Mouse (Mus musculus) cortical plate, adult 2 months (tissue): ENCODE measurements around the gene Dclre1a. TPM values are rescaled to one million over a fixed set of nuclear protein-coding genes. Genes with fewer than 3 reads are reported as not detected.

ENCODE experiments used
- H3K27ac ChIP-seq: fragments of 200-500 bp; 2 replicates; pipeline ENCODE4 v1.5.1; 2012; ENCODE audit warnings: low read length, control low read depth, inconsistent platforms; ENCODE audit not compliant: insufficient read depth
- H3K4me1 ChIP-seq: fragments of 200-500 bp; 2 replicates; pipeline ENCODE4 v1.6.1; 2011; ENCODE audit warnings: low read length; ENCODE audit not compliant: control insufficient read depth, insufficient read depth
- H3K4me3 ChIP-seq: fragments of 200-500 bp; 2 replicates; pipeline ENCODE4 v1.5.1; 2011; ENCODE audit warnings: mild to moderate bottlenecking, low read length, control low read depth; ENCODE audit not compliant: insufficient read depth
- CTCF ChIP-seq: fragments of 200-500 bp; IDR thresholded peaks from 2 replicates; pipeline ENCODE4 v1.5.1; 2011; ENCODE audit warnings: mild to moderate bottlenecking, control low read depth, low read length; ENCODE audit not compliant: insufficient read depth; ENCODE audit errors: extremely low read depth
- POLR2A ChIP-seq: fragments of 200-500 bp; IDR thresholded peaks from 2 replicates; pipeline ENCODE4 v1.6.1; 2011; ENCODE audit warnings: mild to moderate bottlenecking, low read length, control low read depth; ENCODE audit not compliant: insufficient read depth; ENCODE audit errors: extremely low read depth
- polyA plus RNA-seq: library from polyadenylated mRNA; depleted of rRNA; stranded (reverse); fragments of >200 nt; gene quantifications from 2 replicates; pipeline ENCODE4 v1.2.3, GENCODE M21; 2012

Gene Dclre1a
- polyA plus RNA-seq, 1 experiment = 7.1 TPM

DNA sequence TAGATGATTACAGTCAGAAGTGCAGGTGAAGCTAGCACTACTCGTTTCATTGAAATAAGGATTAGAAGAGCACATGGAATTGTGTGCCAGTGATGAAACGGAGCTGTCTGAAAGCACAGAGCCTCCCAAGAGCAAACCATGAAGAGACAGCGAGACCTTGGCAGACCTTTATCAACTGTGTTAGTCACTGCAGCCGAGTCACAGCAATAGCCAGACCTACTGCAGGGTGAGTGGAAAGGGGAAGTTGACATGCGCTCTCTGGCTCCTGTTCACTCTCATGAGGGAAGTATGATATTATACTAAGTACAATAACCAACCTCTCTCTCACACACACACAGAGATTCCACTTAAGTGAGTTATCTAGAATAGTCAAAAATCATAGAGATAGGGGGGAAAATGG lies 8.0 kb upstream of the Dclre1a start:
- Histone ChIP-seq H3K27ac (no peak overlapping the region), H3K4me1 (peaks cover 3% of the 10 kb centered on the region), H3K4me3 (no peak overlapping the region)
- no peak for TF ChIP-seq CTCF

DNA sequence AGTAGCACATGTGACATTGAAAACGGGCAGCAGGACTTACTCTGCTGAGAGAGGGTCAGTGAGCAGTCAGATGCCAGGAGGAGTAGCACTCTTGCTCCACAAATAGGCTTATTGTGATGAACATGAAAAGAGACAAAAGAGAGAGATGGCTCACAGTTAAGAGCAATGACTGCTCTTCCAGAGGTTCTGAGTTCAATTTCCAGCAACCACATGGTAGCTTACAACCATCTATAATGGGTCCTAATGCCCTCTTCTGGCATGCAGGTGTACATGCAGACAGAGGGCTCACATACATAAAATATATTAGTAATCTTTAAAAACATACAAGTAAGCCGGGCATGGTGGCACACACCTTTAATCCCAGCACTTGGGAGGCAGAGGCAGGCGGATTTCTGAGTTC lies 5.2 kb upstream of the Dclre1a start:
- TF ChIP-seq POLR2A (no peak), CTCF (no peak)
- Histone ChIP-seq H3K4me1 (peaks cover 3% of the 10 kb centered on the region), H3K27ac (no peak overlapping the region), H3K4me3 (no peak overlapping the region)

DNA sequence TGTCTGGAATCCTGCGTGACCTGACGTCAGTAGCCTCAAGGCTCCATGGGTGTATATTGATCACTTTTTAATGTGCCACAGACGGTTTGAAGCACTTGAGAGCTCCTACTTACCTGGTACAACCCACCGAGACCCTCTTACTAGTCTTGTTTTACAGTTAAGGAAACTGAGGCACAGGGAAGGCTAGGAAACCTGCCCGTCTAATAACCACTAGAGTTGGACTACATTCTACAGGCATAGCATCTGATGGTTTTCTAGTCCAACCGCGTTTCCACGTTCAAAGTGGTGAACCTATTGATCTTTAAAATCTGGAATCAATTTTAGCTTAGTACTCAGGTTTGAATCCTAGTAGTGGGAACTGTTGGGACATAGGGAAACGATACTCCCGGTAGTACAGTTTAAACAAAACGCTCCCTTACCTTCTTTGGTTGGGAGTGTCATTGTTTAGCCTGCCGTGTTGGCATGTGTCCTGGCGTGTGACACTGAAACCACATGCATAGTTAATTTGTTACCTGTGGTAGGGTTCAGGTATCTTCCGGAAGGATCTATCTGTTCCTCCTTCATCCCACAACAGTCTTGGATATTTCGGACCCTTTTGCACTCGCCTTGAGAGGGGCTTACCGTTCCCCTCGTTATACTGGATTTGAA lies 1.1 kb upstream of the Dclre1a start:
- peak overlapping the region; percentile 83 for H3K27ac ChIP-seq
- peak overlapping the region; percentile 98 for H3K4me3 ChIP-seq
- TF ChIP-seq POLR2A = no peak
- peaks cover 5% of the 10 kb centered on the region for H3K4me1 ChIP-seq

DNA sequence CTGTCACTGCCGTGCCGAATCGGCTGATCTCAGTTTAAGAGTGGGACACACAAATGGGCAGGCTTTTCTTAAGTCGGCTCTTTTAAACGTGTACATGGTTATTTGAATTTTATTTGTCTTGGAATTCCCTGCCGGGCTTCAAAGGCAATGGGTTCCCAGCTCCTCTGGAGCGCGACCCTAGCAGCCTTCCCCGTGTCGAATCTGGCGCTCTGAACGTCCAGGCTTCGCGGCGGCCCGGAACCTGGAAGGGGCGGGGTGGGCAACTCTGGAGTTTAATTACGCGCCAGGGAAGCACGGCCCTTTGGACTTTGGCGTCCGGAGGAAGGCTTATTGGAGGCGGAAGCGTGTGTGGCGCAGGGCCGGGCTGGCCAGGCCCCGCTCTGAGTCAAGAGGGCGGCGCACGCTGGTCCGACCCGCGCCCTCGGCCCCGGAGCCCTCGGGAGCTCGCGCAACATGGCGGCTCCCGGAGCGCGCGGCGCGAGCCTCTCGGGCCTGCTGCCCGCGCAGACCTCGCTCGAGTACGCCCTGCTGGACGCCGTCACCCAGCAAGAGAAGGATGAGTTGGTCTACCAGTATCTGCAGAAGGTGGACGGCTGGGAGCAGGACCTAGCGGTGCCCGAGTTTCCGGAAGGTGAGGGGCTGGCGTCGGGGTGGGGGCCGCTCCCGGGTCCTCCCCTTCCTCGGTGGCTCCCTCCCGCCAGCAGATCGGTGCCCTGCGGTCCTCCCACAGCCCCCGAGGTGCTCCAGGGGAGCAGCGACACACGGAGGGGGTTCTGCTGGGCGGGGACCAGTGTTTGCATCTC lies 409 bp upstream of the Dclre1a start, which contains the start of gene Nhlrc2:
TSS of gene Nhlrc2 (plus strand) at position 32 of the 803 bp plus-strand sequence.
- H3K4me1 ChIP-seq = peaks cover 5% of the 10 kb centered on the region
- peak within 1 kb of the TSS; percentile 98 for H3K4me3 ChIP-seq
- TF ChIP-seq POLR2A = 0 out of 2 replicates have a peak, but pooled peaks have one; percentile 6
- no peak for TF ChIP-seq CTCF
- peak within 1 kb of the TSS; percentile 83 for H3K27ac ChIP-seq

DNA sequence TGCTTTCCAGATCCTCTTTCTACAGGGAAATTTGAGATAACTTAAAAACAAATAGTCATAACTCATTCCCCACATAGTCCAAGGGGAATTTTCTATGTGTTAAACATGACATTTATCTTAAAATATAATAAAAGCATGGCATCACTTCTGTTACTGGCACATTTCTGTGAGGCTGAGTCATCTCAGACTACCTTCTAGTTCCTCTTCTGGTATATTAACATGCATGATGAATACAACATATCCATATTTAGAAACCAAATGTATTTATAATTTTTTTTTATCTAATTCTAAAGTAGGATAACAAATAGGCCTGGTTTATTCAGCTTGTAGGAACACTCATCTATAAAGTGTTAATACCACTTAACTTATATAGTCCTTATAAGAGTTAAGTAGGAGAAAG lies 2.0 kb downstream of the Dclre1a start:
- TF ChIP-seq CTCF = no peak
- Histone ChIP-seq H3K4me1 (peaks cover 5% of the 10 kb centered on the region), H3K27ac (no peak overlapping the region), H3K4me3 (no peak overlapping the region)

DNA sequence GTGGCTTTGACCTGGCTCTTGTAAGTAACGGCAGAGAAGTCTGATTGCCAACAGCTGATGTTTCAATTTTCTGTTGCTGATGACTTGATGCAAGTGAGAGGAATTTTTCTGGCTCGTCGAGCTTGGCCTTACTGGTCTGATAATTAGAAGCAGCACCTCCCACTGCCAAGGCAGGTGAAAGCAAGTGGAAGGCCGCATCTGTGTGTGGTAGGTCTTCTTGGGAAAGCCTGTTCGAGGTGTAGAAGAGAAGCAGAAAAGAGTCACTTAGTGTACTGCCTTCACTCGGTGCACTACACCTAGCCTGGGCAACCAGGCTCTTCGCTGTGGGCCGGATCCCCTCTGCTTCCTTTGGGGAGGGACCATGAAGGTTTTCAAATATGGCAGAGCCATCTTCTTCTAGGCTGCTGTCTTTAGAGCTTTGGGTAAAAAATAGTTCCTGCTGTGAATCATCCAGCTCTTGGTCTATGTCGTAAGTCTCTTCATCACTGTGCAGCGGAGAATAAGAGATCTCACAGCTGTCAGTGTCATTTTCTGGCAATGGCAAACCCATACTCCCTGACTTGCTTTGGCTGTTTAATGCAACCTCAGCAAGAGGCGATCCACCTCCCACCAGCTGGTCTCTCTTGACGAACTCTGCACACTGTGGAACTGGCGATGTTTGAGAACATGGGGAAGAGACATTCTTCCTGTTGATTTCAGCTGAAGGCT lies 3.2 kb downstream of the Dclre1a start:
- TF ChIP-seq POLR2A (no peak), CTCF (no peak)
- Histone ChIP-seq H3K4me1 (peaks cover 5% of the 10 kb centered on the region), H3K4me3 (no peak overlapping the region), H3K27ac (no peak overlapping the region)

DNA sequence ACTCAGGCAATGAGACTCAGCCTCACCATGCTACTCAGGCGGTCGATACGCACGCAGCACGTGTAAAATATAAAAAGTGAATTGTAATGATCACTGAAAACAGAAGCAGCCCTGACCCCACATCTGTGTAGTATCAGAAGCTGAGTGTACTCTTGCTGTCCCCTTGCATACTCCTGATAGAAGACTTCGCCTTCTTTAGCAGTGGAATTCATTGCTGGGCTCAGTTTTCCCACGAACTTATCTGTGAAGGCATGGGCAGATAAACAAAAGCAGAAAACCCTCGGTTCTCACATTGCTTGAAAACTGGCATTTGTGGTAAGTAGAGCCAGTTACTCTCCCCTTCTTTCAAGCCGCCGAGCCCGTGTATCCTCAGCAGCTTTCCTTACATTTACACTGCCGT lies 4.7 kb downstream of the Dclre1a start:
- Histone ChIP-seq H3K4me3 (no peak overlapping the region), H3K27ac (no peak overlapping the region), H3K4me1 (peaks cover 2% of the 10 kb centered on the region; the same call in 1 of the 2 replicates)
- TF ChIP-seq POLR2A (no peak), CTCF (no peak)

GRCm38 (mm10) chr19:56535765-56536164 lies 12.3 kb downstream of the Dclre1a start:
- no peak overlapping the region for H3K27ac ChIP-seq
- TF ChIP-seq CTCF = no peak
- no peak for TF ChIP-seq POLR2A
- H3K4me1 ChIP-seq = no peaks in the 10 kb centered on the region
- no peak overlapping the region for H3K4me3 ChIP-seq

DNA sequence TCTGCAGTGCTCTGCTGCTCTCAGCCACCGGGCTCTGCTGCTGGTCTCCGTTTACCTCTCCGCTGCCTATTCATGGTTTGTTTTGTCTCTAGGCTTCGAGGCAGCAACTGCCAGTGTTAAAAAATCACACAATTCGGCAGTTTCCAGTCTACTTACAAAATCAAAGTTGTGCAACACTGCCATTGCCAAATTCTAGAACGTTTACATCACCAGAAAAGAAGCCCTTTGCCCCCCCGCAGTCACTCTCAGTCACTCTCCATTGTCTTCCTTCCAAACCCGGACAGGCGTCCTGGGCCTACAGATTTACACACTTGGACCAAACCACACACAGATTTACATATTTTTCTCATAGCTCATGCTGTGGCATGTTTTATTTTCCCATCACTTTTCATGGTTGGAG lies 13.0 kb downstream of the Dclre1a start:
- Histone ChIP-seq H3K4me1 (no peaks in the 10 kb centered on the region), H3K27ac (no peak overlapping the region), H3K4me3 (no peak overlapping the region)
- no peak for TF ChIP-seq CTCF

- TF ChIP-seq POLR2A (no peak), CTCF (no peak)
- Histone ChIP-seq H3K27ac (no peak overlapping the region), H3K4me1 (no peaks in the 10 kb centered on the region), H3K4me3 (no peak overlapping the region)
Observed at GRCm38 (mm10) chr19:56534337-56534736, 13.7 kb downstream of the Dclre1a start.
